Mouse (Mus musculus): ENCODE measurements around the gene Rab4a. TPM values are rescaled to one million over a fixed set of nuclear protein-coding genes. Genes with fewer than 3 reads are reported as not detected.

Rab4a gene
- polyA plus RNA-seq, 1 experiment = 3.9 TPM

- Histone ChIP-seq H3K4me3 (ENCODE audit: insufficient read depth, low read depth, low read length) (no peak overlapping the region), H3K27ac (replicated peaks; ENCODE audit: low read depth, low read length) (no peak overlapping the region), H3K4me1 (ENCODE audit: control insufficient read depth, insufficient read depth, insufficient read length, low read length) (no peaks in the 10 kb centered on the region; the same call in 1 of the 2 replicates)
Observed at GRCm38 (mm10) chr8:123780471-123780870, 25.3 kb upstream of the Rab4a start.

DNA sequence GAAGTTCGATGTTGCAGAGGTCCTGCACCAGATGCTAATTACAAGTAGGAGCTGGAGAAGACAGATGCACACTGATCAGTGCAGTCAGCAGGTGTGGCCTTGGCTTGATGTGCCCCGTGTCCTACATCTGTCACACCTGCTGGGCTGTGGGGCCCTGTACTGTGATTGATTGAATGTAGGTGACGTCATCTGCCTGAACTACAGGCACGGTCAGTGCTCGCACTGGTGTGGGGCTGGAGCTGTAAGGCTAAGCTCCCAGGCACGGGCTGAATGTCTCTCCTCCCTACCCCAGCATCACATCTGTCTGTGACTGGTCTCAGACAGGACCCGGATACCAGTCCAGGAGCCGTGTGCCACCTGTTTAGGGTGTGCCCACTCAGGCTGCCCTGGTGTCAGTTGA, 24.5 kb upstream of the Rab4a start:
- no peak overlapping the region for H3K27ac ChIP-seq (replicated peaks; ENCODE audit: low read depth, low read length)
- H3K4me3 ChIP-seq (ENCODE audit: insufficient read depth, low read depth, low read length) = no peak overlapping the region
- H3K4me1 ChIP-seq (ENCODE audit: control insufficient read depth, insufficient read depth, insufficient read length, low read length) = no peaks in the 10 kb centered on the region; the same call in 1 of the 2 replicates

- Histone ChIP-seq H3K4me1 (ENCODE audit: control insufficient read depth, insufficient read depth, insufficient read length, low read length) (no peaks in the 10 kb centered on the region), H3K27ac (replicated peaks; ENCODE audit: low read depth, low read length) (no peak overlapping the region), H3K4me3 (ENCODE audit: insufficient read depth, low read depth, low read length) (no peak overlapping the region)
Observed at GRCm38 (mm10) chr8:123783525-123784249, 22.1 kb upstream of the Rab4a start.

- H3K4me3 ChIP-seq (ENCODE audit: insufficient read depth, low read depth, low read length) = no peak overlapping the region
- H3K4me1 ChIP-seq (ENCODE audit: control insufficient read depth, insufficient read depth, insufficient read length, low read length) = no peaks in the 10 kb centered on the region
- H3K27ac ChIP-seq (replicated peaks; ENCODE audit: low read depth, low read length) = no peak overlapping the region
Observed at GRCm38 (mm10) chr8:123786166-123786565, 19.6 kb upstream of the Rab4a start.

DNA sequence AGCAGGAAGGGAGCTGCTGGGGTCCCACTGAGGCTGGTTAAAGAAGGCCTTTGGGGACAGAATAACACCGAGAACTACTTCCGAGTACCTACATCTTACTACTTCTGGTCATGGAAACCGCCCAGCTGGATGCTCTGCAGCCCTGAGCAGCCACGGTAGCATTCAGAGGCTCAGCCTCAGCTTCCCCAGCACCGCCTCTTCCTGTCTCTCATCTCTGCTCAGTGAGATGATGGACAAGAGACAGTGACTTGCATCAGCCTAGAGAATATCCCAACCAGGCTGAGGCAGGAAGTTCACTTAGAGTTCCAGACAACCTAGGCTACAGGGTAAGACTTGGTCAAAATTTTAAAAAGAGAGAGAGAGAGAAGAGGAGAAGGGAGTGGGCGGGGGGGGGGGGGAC, 19.1 kb upstream of the Rab4a start:
- Histone ChIP-seq H3K4me3 (ENCODE audit: insufficient read depth, low read depth, low read length) (no peak overlapping the region), H3K27ac (replicated peaks; ENCODE audit: low read depth, low read length) (no peak overlapping the region), H3K4me1 (ENCODE audit: control insufficient read depth, insufficient read depth, insufficient read length, low read length) (no peaks in the 10 kb centered on the region)

- no peaks in the 10 kb centered on the region for H3K4me1 ChIP-seq (ENCODE audit: control insufficient read depth, insufficient read depth, insufficient read length, low read length)
- H3K27ac ChIP-seq (replicated peaks; ENCODE audit: low read depth, low read length) = no peak overlapping the region
- H3K4me3 ChIP-seq (ENCODE audit: insufficient read depth, low read depth, low read length) = no peak overlapping the region
Observed at GRCm38 (mm10) chr8:123787254-123787897, 18.4 kb upstream of the Rab4a start.

DNA sequence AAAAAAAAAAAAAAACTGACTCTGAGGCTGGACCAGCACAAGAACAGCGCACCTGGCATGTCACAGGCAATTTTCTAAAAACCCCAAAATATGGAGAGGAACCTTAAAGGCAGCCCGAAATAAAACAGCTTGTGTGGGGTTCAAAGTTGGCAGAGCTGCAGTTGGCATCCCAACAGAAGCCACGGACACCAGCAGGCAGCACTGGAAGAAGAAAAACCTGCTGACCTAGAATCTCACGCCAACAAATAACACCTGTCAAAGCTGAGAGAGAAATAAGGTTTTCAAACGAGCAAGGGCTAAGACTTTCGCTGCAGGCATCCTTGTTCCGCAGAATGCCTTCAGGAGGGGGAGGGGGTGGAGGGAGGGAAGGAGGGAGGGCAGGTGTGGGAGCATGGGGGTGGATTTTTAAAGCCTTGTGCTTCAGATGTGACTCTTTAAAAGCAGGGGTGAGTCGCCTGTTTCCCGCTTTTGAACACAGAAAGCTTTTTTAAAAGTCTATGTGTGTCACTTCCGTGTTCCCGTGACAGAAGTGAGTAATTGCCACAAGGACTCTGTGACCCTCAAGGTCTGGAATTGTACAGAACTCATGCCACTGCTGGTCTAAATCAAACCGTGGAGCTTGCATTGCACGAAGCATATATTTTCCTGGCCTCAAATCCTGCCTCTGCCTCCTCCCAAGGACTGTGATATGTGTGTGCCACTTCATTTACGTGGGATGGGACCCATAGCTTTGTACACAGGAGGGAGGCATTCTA, 17.2 kb upstream of the Rab4a start:
- H3K27ac ChIP-seq (replicated peaks; ENCODE audit: low read depth, low read length) = no peak overlapping the region
- H3K4me3 ChIP-seq (ENCODE audit: insufficient read depth, low read depth, low read length) = no peak overlapping the region
- H3K4me1 ChIP-seq (ENCODE audit: control insufficient read depth, insufficient read depth, insufficient read length, low read length) = no peaks in the 10 kb centered on the region

DNA sequence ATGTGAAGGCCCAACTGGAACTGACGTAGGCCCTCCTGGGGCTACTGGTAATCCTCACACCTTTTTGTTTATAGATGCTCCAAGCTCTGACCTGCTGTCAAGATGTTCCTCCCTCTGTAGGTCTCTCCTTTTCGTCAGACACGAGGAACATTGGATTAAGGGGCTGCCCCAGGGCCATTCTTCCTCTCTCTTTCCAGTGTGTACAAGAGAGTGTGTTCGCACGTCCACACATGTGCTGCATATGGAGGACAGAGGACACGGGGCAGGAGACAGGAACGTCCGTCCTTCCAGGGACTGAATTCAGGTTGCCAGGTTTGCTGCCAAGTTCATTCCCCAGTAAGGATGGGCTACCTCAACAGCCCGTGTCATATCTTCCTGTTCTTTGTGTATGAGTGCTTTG, 16.3 kb upstream of the Rab4a start:
- Histone ChIP-seq H3K4me1 (ENCODE audit: control insufficient read depth, insufficient read depth, insufficient read length, low read length) (no peaks in the 10 kb centered on the region), H3K27ac (replicated peaks; ENCODE audit: low read depth, low read length) (no peak overlapping the region), H3K4me3 (ENCODE audit: insufficient read depth, low read depth, low read length) (no peak overlapping the region)

DNA sequence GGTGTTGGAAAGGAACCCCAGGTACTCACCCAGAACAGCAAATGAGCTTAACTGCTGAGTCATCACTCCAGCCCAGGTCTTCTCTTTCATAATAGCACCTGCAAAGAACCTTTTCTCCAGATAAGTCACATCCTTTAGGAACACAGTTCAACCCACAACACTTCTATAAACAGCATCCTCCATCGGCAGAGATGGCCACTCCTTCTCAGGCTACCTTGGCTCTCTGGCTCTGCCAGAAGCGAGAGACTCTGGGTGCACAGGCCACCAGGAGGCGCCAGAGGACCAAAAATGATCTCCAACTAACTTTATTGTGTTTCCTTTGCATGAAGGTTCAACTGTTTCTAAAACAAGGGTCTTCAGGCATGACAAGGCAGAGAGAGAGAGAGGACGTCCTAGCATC, 15.8 kb upstream of the Rab4a start:
- Histone ChIP-seq H3K4me3 (ENCODE audit: insufficient read depth, low read depth, low read length) (no peak overlapping the region), H3K27ac (replicated peaks; ENCODE audit: low read depth, low read length) (no peak overlapping the region), H3K4me1 (ENCODE audit: control insufficient read depth, insufficient read depth, insufficient read length, low read length) (no peaks in the 10 kb centered on the region)

DNA sequence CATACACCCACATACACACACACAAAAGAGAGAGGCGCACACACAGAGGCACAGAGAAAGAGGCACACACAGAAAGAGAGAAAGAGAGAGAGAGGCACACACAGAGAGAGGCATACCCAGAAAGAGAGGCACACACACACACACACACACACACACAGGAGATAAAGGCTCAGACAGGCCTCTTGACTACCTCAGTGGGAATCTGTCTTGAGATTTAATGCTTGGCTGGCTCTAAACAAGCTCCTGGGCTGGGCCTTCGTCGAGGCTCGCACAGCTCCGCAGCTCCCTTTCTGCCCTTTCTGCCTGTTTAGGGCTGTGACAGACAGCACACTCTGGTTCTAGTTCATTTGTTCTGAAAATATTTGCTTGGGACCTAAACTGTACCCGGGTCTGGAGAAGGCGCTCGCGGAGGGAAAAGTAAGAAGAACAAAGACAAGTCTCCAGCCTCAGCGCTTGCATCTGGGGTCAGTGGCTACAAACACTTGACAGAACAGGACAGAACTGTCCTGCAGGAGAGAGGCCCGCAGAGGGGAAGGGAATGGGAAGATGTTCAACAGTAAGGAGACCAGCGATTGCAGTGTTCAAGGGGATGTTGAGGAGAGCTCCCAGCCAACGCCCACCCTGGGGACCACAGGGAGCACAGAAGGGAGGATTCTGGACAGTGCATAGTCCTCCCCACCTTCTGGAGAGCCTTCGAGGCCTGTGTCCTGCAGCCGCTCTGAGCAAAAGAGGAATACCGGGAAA, 14.5 kb upstream of the Rab4a start:
- Histone ChIP-seq H3K4me1 (ENCODE audit: control insufficient read depth, insufficient read depth, insufficient read length, low read length) (no peaks in the 10 kb centered on the region), H3K4me3 (ENCODE audit: insufficient read depth, low read depth, low read length) (no peak overlapping the region)

GRCm38 (mm10) chr8:123791845-123792225, 13.9 kb upstream of the Rab4a start:
- no peaks in the 10 kb centered on the region for H3K4me1 ChIP-seq (ENCODE audit: control insufficient read depth, insufficient read depth, insufficient read length, low read length)
- no peak overlapping the region for H3K4me3 ChIP-seq (ENCODE audit: insufficient read depth, low read depth, low read length)
- H3K27ac ChIP-seq (replicated peaks; ENCODE audit: low read depth, low read length) = no peak overlapping the region

More for the DNA sequence above, 14.5 kb upstream of the Rab4a start:
- no peak overlapping the region for H3K27ac ChIP-seq (replicated peaks; ENCODE audit: low read depth, low read length)

DNA sequence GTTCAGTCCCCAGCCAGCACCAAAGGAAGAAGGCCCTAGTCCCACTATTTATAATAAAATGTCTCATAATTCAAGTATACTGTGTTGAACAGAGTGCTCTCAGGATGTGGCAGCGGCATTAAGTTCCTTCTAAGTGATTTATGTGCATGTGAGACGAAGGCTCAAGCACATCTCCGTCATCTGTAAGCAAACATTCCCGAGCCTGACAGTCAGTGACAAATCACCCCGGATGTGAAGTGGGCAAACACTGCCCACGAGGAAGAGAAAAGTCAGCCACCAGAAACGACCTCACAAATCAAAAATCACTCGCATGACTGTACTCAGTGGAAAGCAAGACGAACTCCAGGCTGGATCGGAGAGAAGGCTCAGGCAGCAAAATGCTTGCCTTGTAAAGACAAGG, 11.9 kb upstream of the Rab4a start:
- Histone ChIP-seq H3K4me3 (ENCODE audit: insufficient read depth, low read depth, low read length) (no peak overlapping the region), H3K27ac (replicated peaks; ENCODE audit: low read depth, low read length) (no peak overlapping the region), H3K4me1 (ENCODE audit: control insufficient read depth, insufficient read depth, insufficient read length, low read length) (0 out of 2 replicates have a peak, but pooled peaks cover 3% of the 10 kb centered on the region)

GRCm38 (mm10) chr8:123794766-123795165, 11.0 kb upstream of the Rab4a start:
- H3K4me1 ChIP-seq (ENCODE audit: control insufficient read depth, insufficient read depth, insufficient read length, low read length) = 0 out of 2 replicates have a peak, but pooled peaks cover 3% of the 10 kb centered on the region
- H3K4me3 ChIP-seq (ENCODE audit: insufficient read depth, low read depth, low read length) = no peak overlapping the region
- no peak overlapping the region for H3K27ac ChIP-seq (replicated peaks; ENCODE audit: low read depth, low read length)

GRCm38 (mm10) chr8:123796758-123797157, 9.0 kb upstream of the Rab4a start:
- no peak overlapping the region for H3K4me3 ChIP-seq (ENCODE audit: insufficient read depth, low read depth, low read length)
- H3K27ac ChIP-seq (replicated peaks; ENCODE audit: low read depth, low read length) = no peak overlapping the region
- 0 out of 2 replicates have a peak, but pooled peaks cover 3% of the 10 kb centered on the region for H3K4me1 ChIP-seq (ENCODE audit: control insufficient read depth, insufficient read depth, insufficient read length, low read length)

GRCm38 (mm10) chr8:123797928-123798327, 7.9 kb upstream of the Rab4a start:
- Histone ChIP-seq H3K4me1 (ENCODE audit: control insufficient read depth, insufficient read depth, insufficient read length, low read length) (0 out of 2 replicates have a peak, but pooled peaks cover 3% of the 10 kb centered on the region), H3K27ac (replicated peaks; ENCODE audit: low read depth, low read length) (no peak overlapping the region), H3K4me3 (ENCODE audit: insufficient read depth, low read depth, low read length) (no peak overlapping the region)
